Mouse (Mus musculus): ENCODE measurements around the gene Dnal1. TPM values are rescaled to one million over a fixed set of nuclear protein-coding genes. Genes with fewer than 3 reads are reported as not detected.

Gene Dnal1
- polyA plus RNA-seq, 1 experiment from 2014 or later: 2.1 TPM

- no peak for DNase-seq (ENCODE audit: low spot score)
These were observed 12.7 kb downstream of the Dnal1 start for GRCm38 (mm10) chr12:84126899-84127298.

DNA sequence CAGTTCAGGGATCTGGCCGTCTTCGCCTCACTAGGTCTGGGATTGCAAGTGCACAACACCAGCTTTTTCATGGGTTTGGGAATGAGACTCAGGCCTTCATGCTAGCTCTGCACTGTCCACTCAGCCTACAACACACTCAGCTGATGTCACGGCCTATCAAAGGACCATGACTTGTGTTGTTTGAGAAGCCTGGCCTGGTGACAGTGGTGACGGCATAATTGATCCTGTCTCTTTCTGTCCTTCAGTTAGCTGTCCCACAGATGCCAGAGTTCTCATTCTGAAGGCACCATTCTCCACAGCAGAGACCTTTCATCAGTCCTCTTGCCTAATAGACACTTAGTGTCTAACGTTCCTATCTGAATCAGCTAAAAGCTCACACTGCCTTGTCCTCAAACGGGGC lies 14.4 kb downstream of the Dnal1 start:
- no peak for DNase-seq (ENCODE audit: low spot score)

DNA sequence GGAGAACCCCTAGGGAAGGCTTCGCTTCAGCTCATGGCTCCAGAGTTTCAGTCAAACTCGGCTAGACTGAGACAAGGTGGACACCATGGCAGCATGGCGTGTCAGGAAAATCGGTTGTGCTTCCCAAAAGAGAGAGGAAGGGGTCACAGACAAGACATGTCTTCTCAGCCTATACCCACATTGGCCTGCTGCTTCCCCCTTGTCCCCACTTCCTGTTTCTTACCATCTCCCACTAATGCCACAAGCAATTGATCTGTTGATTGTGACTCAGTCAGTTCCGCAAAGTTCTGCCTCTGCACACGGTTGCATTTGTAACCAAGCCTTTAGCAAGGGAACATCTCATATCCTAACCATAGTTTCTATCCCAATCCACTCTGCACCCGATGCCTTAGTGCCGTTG lies 15.8 kb downstream of the Dnal1 start:
- no peak for DNase-seq (ENCODE audit: low spot score)

DNA sequence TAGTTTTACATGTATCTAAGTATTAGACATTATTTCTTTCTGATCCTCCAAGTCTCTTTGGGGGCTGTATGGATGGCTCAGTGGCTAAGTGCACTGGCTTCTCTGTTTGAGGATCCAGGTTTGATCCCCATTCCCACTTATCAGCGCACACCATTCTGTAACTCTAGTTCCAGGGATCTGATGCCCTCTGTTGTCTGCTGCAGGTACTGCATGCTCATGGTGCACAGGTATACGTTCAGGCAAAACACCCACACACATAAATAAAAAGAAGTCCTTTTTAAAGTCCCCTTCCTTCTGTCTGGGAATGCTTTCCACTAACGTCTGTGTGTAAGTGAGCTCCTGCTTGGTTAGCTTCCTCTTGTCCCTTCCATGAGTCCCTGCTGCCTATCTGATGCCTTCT lies 18.1 kb downstream of the Dnal1 start:
- peak; percentile 50 for DNase-seq (ENCODE audit: low spot score)

DNA sequence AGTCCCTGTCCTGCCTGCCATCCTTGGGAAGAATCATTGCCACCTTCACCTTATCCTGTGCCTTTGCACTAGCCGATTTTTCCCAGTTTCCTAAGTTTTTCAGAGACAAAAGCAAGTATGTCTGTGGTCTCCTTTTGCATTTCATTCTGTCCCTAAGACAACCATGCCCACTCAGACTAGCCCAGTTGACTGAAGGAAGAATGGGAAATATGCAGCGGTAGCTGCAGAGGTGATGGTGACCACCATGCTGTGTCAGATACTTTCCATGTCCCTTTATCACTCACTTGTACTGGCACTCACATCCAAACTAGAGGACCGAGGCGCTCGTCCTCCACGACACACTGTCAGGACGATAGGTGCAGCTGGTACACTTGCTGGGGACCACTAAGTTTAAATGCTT lies 23.0 kb downstream of the Dnal1 start:
- no peak for DNase-seq (ENCODE audit: low spot score)

GRCm38 (mm10) chr12:84140135-84140534 lies 26.0 kb downstream of the Dnal1 start:
- DNase-seq (ENCODE audit: low spot score): no peak

DNA sequence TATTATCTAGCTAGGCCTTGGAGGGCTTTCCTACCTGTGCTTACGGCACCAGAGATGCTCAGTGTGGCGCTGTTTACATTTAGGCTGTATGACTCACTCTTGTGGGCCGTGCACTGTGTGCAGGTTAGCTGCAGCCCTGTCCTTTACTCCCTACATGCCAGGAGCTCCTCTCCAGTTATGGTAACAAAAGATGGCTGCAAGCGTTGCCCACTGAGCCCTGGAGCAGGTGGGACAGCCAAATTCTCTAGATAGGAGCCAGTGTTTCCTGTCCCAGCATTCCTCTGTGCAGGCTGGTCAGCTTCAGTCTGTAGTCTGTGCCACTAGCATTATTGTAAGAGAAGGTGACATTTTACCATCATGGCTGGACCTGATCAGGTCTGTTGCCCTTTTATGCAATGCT lies 27.1 kb downstream of the Dnal1 start:
- no peak for DNase-seq (ENCODE audit: low spot score)

DNA sequence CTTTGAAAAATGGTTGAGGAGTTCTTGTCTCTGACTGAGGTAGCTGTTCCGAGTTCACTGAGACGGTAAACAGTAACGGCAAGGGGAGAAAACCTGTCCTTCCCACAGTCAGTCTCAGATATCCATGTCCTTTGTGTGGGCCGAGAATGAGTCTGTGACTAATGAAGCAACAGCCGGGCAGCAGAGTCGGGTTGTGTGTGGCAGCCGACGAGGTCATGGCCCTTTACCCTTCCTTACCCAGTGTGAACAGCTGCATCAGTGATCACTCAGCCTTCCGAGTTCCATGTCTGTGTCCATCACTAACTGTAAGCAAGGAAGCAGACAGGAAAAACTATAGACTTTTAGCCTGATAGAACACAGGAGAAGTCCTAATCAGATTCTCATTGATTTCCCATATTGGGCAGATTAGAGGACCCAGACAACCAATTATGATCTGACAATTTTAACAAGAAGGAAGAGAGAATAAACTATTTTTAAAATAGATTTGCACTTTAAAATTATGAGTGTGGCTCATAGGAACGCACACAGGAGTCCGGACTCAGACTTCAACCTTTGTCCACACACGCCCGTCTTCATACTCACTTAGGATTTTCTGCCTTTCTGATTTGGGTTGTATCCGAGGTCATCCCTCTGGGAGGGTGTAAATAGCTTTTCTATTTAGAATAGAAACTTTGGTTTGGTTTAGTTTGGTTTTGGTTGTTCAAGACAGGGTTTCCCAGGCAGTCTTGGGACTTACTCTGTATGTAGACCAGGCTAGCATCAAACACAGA lies 28.3 kb downstream of the Dnal1 start:
- DNase-seq (ENCODE audit: low spot score): no peak

- DNase-seq (ENCODE audit: low spot score): peak; percentile 72
These were observed 33.9 kb downstream of the Dnal1 start, which contains the start of gene Pnma1 for GRCm38 (mm10) chr12:84147954-84148621. TSS of gene Pnma1 (minus strand) at chr12:84148489.

DNA sequence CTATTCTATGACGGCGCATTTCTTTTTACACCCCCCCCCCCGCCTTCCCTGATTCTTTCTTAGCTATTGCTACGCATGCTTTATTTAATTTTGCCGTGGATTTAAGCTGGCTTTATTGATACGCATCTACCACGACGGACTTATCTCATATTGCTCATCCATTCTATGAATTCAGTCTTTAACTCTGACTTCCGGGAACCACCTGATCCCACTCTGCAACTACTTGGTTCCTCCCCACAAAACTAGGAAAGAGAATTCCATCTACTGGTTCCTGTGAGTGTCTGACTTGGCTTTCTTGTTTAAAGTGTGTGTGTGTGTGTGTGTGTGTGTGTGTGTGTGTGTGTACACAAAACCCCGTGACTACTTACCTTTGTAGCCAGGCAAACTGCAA lies 34.5 kb downstream of the Dnal1 start:
- DNase-seq (ENCODE audit: low spot score): no peak

DNA sequence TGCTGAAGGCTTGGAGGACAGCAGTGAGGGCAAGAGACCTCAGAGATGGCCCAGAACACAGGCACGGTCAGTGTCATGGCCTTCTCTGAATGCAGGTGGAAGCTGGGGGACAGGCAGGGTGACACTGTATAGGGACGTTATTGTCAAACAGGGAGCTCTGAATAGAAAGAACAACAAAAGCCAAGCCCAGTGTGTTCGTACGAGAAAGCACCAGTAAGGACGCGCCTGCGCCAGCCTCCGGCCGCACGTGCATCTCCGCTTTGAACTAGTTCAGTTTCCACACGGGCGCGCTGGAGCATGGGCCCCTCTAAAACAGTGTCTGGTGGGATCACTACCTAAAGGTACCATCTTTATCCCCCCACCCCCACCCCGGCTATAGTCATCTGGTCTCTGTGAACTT lies 35.8 kb downstream of the Dnal1 start:
- no peak for DNase-seq (ENCODE audit: low spot score)

GRCm38 (mm10) chr12:84150976-84151375 lies 36.8 kb downstream of the Dnal1 start:
- DNase-seq (ENCODE audit: low spot score): no peak

DNA sequence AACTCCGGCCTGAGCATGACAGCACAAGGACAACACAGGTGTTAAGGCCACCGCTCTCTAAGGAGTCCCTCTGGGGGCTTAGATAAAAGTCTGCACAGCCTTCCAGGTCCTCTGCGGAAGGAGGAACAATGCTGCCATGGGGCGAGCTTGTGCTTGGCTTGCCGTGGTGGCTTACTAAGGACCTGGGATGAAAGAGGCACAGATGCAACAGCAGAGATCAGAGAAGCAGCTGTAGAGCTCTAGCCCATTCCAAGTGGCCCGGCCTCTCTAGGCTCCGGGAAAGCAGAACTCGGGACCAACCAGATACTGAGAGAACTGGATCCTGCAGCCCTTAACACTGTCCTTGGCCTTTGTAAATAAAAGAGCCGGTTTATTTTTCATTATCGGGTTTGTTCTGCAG lies 37.7 kb downstream of the Dnal1 start:
- DNase-seq (ENCODE audit: low spot score): no peak

DNA sequence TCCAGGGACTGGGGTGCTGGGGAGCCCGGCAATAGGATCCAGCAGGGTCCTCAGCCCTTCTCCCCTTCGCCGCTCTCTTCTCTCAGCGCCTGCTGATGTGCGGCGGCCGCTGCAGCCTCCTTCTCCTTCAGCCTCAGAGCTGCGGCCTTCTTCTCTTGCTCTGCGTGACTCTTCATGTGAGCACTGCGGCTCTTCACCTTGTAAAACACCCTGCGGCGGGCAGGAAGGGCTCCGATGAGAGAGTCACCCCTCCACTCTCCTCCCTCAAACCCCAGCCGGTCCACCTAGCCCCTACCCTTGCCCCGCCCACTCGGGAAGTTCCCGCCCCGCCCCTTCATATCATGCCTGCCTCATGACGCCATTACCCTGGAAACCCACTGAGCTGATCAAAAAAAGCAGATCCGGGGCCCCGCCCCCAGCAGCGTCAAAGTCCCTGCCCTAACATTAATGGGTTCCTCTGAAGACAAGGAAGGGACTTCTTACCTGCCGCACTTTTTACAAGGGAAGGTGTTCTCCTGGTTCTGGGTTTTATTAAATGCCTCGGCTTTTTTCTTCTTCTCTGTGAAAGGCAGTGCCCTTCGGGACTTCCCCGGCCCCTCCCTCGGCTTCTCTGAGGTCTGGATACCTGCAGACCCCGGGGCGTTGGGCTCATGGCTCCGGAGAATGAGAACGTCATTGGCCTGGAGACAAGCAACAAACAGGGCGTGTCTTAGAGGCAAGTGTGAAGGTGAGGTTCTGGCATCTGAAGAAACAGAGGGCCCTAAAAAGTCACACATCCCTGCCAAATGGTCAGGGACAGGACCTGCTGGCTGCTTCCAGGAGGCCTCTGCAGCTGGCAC lies 38.4 kb downstream of the Dnal1 start:
- no peak for DNase-seq (ENCODE audit: low spot score)

GRCm38 (mm10) chr12:84153414-84153813 lies 39.2 kb downstream of the Dnal1 start:
- no peak for DNase-seq (ENCODE audit: low spot score)

- DNase-seq (ENCODE audit: low spot score): no peak
These were observed 40.8 kb downstream of the Dnal1 start for GRCm38 (mm10) chr12:84154786-84155522.

GRCm38 (mm10) chr12:84155523-84155871 lies 41.3 kb downstream of the Dnal1 start:
- DNase-seq (ENCODE audit: low spot score): no peak

DNA sequence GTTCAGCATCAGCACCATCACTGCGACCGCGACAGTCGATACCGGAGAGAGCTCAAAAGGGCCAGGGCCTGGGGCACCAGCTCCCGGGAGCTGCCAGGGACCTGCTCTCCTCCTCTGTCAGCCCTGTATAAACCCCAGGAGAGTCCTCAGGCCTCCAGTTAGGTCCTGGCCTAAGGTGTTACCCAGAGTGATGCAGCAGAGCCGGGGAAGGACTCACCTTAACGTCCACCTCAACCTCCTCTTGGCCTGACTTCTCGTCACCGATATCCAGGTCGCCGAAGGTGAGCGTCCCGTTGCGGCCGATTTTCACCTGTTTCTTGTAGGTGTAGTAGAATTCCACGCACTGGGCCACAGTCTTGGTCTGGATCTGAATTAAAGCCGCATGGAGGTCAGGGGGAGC lies 42.0 kb downstream of the Dnal1 start:
- no peak for DNase-seq (ENCODE audit: low spot score)

GRCm38 (mm10) chr12:84158156-84158555 lies 44.0 kb downstream of the Dnal1 start:
- DNase-seq (ENCODE audit: low spot score): no peak

- DNase-seq (ENCODE audit: low spot score): no peak
These were observed 46.3 kb downstream of the Dnal1 start for GRCm38 (mm10) chr12:84160491-84160890.

DNA sequence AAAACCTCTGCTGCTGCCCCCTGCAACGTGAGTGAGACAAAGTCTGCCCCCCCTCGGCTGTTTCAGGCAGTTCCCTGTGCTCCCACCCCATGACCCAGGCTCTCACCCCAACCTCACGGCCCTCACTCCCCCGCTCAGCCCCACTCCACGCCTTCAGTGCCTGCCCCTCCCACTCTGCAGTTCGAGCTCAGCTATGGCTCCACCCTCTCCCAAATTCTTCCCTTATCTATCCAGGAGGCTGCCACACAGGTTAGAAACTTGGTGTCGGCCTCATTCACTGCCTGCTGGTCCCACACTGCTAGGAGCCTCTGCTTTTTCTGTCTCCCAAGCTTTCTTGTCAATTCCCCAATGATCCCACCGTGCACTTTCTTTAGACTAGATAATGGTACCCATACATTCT lies 47.0 kb downstream of the Dnal1 start:
- no peak for DNase-seq (ENCODE audit: low spot score)
